Mouse (Mus musculus) intestine, postnatal 0 days (tissue): ENCODE measurements around the gene Gm11595. TPM values are rescaled to one million over a fixed set of nuclear protein-coding genes. Genes with fewer than 3 reads are reported as not detected.
"Not testable (repeated sequence)": the region's sequence is repeated elsewhere in the genome, so short reads cannot be mapped to it uniquely, and the experiment has no call there.

ENCODE experiments used
- ATAC-seq: fragments of 200-750 bp; cut with Nextera tagmentation; 2 replicates; pipeline ENCODE4 v1.8.0; 2017; ENCODE audit warnings: mild to moderate bottlenecking, moderate TSS enrichment, moderate library complexity
- H3K27ac ChIP-seq: fragments of 300-500 bp; sonication (generic); 2 replicates; pipeline ENCODE4 v1.5.1; 2014; ENCODE audit warnings: mild to moderate bottlenecking, low read depth, low read length, moderate library complexity
- H3K27me3 ChIP-seq: fragments of 300-500 bp; sonication (generic); replicated peaks from 2 replicates; pipeline ENCODE4 v1.6.1; 2014; ENCODE audit warnings: low read length, mixed read lengths; ENCODE audit not compliant: control insufficient read depth, insufficient read depth
- H3K36me3 ChIP-seq: fragments of 300-500 bp; sonication (generic); 2 replicates; pipeline ENCODE4 v1.6.1; 2014; ENCODE audit warnings: mild to moderate bottlenecking, moderate library complexity; ENCODE audit not compliant: control insufficient read depth, insufficient read depth
- H3K4me1 ChIP-seq: fragments of 300-500 bp; sonication (generic); replicated peaks from 2 replicates; pipeline ENCODE4 v1.6.1; 2014; ENCODE audit warnings: antibody characterized with exemption, low read length, mixed read lengths; ENCODE audit not compliant: control insufficient read depth, insufficient read depth
- H3K4me2 ChIP-seq: fragments of 300-500 bp; sonication (generic); replicated peaks from 2 replicates; pipeline ENCODE4 v1.6.1; 2014; ENCODE audit warnings: low read depth, mild to moderate bottlenecking, moderate library complexity
- H3K4me3 ChIP-seq: fragments of 300-500 bp; sonication (generic); 2 replicates; pipeline ENCODE4 v1.5.1; 2014; ENCODE audit warnings: low read depth, low read length
- H3K9ac ChIP-seq: fragments of 300-500 bp; sonication (generic); 2 replicates; pipeline ENCODE4 v1.6.1; 2014; ENCODE audit warnings: mild to moderate bottlenecking, low read depth, low read length
- H3K9me3 ChIP-seq: fragments of 300-500 bp; sonication (generic); 2 replicates; pipeline ENCODE4 v1.6.1; 2016; ENCODE audit warnings: mixed run types; ENCODE audit not compliant: control insufficient read depth
- CTCF ChIP-seq: sonication (generic); IDR thresholded peaks from 2 replicates; pipeline ENCODE4 v1.5.1; 2016; ENCODE audit warnings: low read depth, mild to moderate bottlenecking, control low read depth, antibody characterized with exemption, moderate library complexity
- WGBS: fragments of 180-500 bp; shearing (Covaris S2); extraction: QIAGEN DNeasy Blood & Tissue Kit; methylation state at CpG from one replicate; pipeline ENCODE4 v1.1.7; 2014; 5-methylcytosine and 5-hydroxymethylcytosine counted together
- polyA plus RNA-seq: library from polyadenylated mRNA; unstranded; fragments of >200 nt; fragmentation: Nextera tagmentation; extraction: Ambion mirVana; gene quantifications from 2 replicates; pipeline ENCODE4 v1.2.1, GENCODE M21; 2015

Gene Gm11595
- polyA plus RNA-seq, result not detected in 2 replicates

GRCm38 (mm10) chr11:99772813-99773212, at the start of gene Gm11595:
Gene Gm11595 (minus strand): TSS chr11:99772913.
- H3K27me3 ChIP-seq, H3K9ac ChIP-seq, H3K27ac ChIP-seq, H3K4me1 ChIP-seq, ATAC-seq, H3K4me3 ChIP-seq, H3K9me3 ChIP-seq, H3K4me2 ChIP-seq, H3K36me3 ChIP-seq: not testable (repeated sequence)

- H3K36me3 ChIP-seq, H3K4me3 ChIP-seq, H3K27ac ChIP-seq, ATAC-seq, H3K27me3 ChIP-seq, H3K9ac ChIP-seq, H3K9me3 ChIP-seq, H3K4me2 ChIP-seq, H3K4me1 ChIP-seq: not testable (repeated sequence)
- WGBS, result 82% methylated on average over 2 of the region's 2 CpGs
Measured at GRCm38 (mm10) chr11:99815566-99815965, 42.9 kb upstream of the Gm11595 start, which contains the start of gene Gm11564. Gene Gm11564 (minus strand): TSS chr11:99815666.

- not testable (repeated sequence) for H3K27ac ChIP-seq, ATAC-seq, H3K4me1 ChIP-seq, H3K4me3 ChIP-seq, H3K9ac ChIP-seq, H3K27me3 ChIP-seq, H3K9me3 ChIP-seq, H3K36me3 ChIP-seq, H3K4me2 ChIP-seq
Measured at GRCm38 (mm10) chr11:99809792-99810191, 37.1 kb upstream of the Gm11595 start, which contains the start of gene Krtap4-13. Gene Krtap4-13 (minus strand): TSS chr11:99809892.

- H3K9ac ChIP-seq, ATAC-seq, H3K4me1 ChIP-seq, H3K36me3 ChIP-seq, H3K4me3 ChIP-seq, H3K27me3 ChIP-seq, H3K9me3 ChIP-seq, H3K4me2 ChIP-seq, H3K27ac ChIP-seq: not testable (repeated sequence)
- WGBS, result no CpG with 5 or more reads among the region's 1 CpGs
Measured at GRCm38 (mm10) chr11:99804346-99804745, 31.6 kb upstream of the Gm11595 start, which contains the start of gene Gm11554. Gene Gm11554 (minus strand): TSS chr11:99804446.

DNA sequence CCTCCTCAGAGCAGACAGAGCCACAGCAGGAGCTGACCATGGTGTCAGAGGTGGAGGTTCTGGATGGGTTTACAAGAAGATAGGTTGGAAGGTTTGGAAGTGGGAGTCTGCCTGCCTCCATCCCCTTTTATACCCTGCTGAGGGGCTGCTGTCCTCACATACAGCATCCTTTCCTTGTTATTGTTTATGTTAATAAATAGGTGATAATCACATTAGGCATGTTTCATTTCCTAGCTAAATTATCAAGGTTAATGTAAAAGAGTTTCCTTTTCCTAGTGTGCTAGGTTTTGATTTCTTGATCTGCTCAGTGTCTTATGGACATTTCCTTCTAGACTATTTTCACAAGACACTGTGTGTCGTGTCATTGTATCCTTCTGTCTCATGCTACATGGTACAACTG, 26.1 kb upstream of the Gm11595 start, which contains the start of gene Gm11569:
Gene Gm11569, minus strand, starts transcription at position 101 of the 400 bp plus-strand sequence.
- H3K4me1 ChIP-seq, H3K9me3 ChIP-seq, H3K27ac ChIP-seq, H3K4me3 ChIP-seq, ATAC-seq, H3K4me2 ChIP-seq, H3K9ac ChIP-seq, H3K36me3 ChIP-seq, H3K27me3 ChIP-seq: not testable (repeated sequence)
- no CpG with 5 or more reads among the region's 1 CpGs for WGBS

- Histone ChIP-seq H3K4me1 (no peaks in the 10 kb centered on the region), H3K9me3 (no peaks in the 10 kb centered on the region), H3K27ac (no peak within 1 kb of the TSS), H3K4me3 (no peak within 1 kb of the TSS), H3K9ac (no peak within 1 kb of the TSS), H3K27me3 (no peaks in the 10 kb centered on the region), H3K4me2 (no peak within 1 kb of the TSS), H3K36me3 (no peaks in the 10 kb centered on the region)
- no peak for TF ChIP-seq CTCF
- no peak for ATAC-seq
- 83% methylated on average over 2 of the region's 2 CpGs for WGBS
Measured at GRCm38 (mm10) chr11:99793367-99793766, 20.7 kb upstream of the Gm11595 start, which contains the start of gene Gm11596. Gene Gm11596 (minus strand): TSS chr11:99793467.

DNA sequence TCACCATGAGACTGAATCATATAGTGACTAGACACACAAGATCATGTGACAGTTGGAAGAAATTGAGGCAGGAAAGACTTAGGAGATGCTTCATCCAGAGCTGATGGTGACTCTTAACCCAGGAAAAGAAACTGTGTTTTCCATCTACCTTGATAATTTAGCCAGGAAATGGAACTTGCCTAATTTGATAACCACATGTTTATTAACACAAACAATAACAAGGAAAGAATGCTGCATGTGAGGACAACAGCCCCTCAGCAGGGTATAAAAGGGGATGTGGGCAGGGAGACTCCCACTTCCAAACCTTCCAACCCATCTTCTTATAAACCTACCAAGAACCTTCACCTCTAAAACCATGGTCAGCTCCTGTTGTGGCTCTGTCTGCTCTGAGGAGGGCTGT, 12.2 kb upstream of the Gm11595 start, which contains the start of gene Krtap4-9:
Gene Krtap4-9, plus strand, starts transcription at position 301 of the 400 bp plus-strand sequence.
- ATAC-seq, H3K27ac ChIP-seq, H3K9ac ChIP-seq, H3K4me3 ChIP-seq, H3K4me1 ChIP-seq, H3K9me3 ChIP-seq, H3K4me2 ChIP-seq, H3K27me3 ChIP-seq, H3K36me3 ChIP-seq: not testable (repeated sequence)
